Mouse (Mus musculus) liver, adult 2 months (tissue): ENCODE measurements at regions not wholly inside any gene's neighbourhood (a gene's known extent, or its start where the extent isn't known, plus 50 kb on each side); places are given as distances from the start of the nearest gene placed in this dataset.

ENCODE experiments used
- DNase-seq: peaks from one replicate; pipeline ENCODE4 v3.0.0-alpha.2; 2011; ENCODE audit warnings: low read depth, low spot score; ENCODE audit errors: extremely low read depth
- H3K27ac ChIP-seq: fragments of 200-500 bp; replicated peaks from 2 replicates; pipeline ENCODE4 v1.5.1; 2012; ENCODE audit warnings: low read depth, mild to moderate bottlenecking, control low read depth, inconsistent platforms, low read length; ENCODE audit not compliant: insufficient read depth
- H3K27me3 ChIP-seq: fragments of 200-500 bp; 2 replicates; pipeline ENCODE4 v1.6.1; 2012; ENCODE audit warnings: mild to moderate bottlenecking, moderate library complexity, low read length, inconsistent platforms; ENCODE audit not compliant: control insufficient read depth, insufficient read depth
- H3K36me3 ChIP-seq: fragments of 200-500 bp; 2 replicates; pipeline ENCODE4 v1.6.1; 2012; ENCODE audit warnings: low read length, inconsistent platforms; ENCODE audit not compliant: control insufficient read depth, insufficient read depth
- H3K4me1 ChIP-seq: fragments of 200-500 bp; 2 replicates; pipeline ENCODE4 v1.6.1; 2011; ENCODE audit warnings: low read length; ENCODE audit not compliant: control insufficient read depth, insufficient read depth
- H3K4me3 ChIP-seq: fragments of 200-500 bp; 2 replicates; pipeline ENCODE4 v1.5.1; 2011; ENCODE audit warnings: low read depth, mild to moderate bottlenecking, control low read depth, low read length, moderate library complexity; ENCODE audit not compliant: insufficient read depth
- H3K79me2 ChIP-seq: fragments of 200-500 bp; 2 replicates; pipeline ENCODE4 v1.6.1; 2012; ENCODE audit warnings: inconsistent platforms, mild to moderate bottlenecking, low read length, moderate library complexity; ENCODE audit not compliant: control insufficient read depth, insufficient read depth
- H3K9ac ChIP-seq: fragments of 200-500 bp; 2 replicates; pipeline ENCODE4 v1.6.1; 2012; ENCODE audit warnings: low read depth, mild to moderate bottlenecking, control low read depth, inconsistent platforms, low read length
- CTCF ChIP-seq: fragments of 200-500 bp; IDR thresholded peaks from 2 replicates; pipeline ENCODE4 v1.5.1; 2011; ENCODE audit warnings: low read depth, low read length, control low read depth
- POLR2A ChIP-seq: fragments of 200-500 bp; IDR thresholded peaks from 2 replicates; pipeline ENCODE4 v1.6.1; 2011; ENCODE audit warnings: low read length, control low read depth; ENCODE audit not compliant: insufficient read depth; ENCODE audit errors: extremely low read depth
- WGBS: fragments of 180-500 bp; shearing (Covaris S2); methylation state at CpG from one replicate; pipeline ENCODE4 v1.1.7; 2018; 5-methylcytosine and 5-hydroxymethylcytosine counted together

- H3K27ac ChIP-seq: no peak overlapping the region
- H3K4me1 ChIP-seq: no peaks in the 10 kb centered on the region
These were observed 293.5 kb upstream of the Camk1g start for GRCm38 (mm10) chr1:193663587-193663986.

GRCm38 (mm10) chr1:193662166-193662890 is 292.2 kb upstream of the Camk1g start:
- no peak overlapping the region for H3K27ac ChIP-seq
- H3K27me3 ChIP-seq: no peaks in the 10 kb centered on the region
- TF ChIP-seq CTCF: no peak
- no peak for TF ChIP-seq POLR2A
- no peak for DNase-seq
- no peaks in the 10 kb centered on the region for H3K79me2 ChIP-seq
- no peaks in the 10 kb centered on the region for H3K4me1 ChIP-seq
- H3K4me3 ChIP-seq: no peak overlapping the region
- no peak overlapping the region for H3K9ac ChIP-seq
- WGBS: 69% methylated on average over 3 of the region's 3 CpGs
- H3K36me3 ChIP-seq: no peaks in the 10 kb centered on the region

More at GRCm38 (mm10) chr1:193663587-193663986, 293.5 kb upstream of the Camk1g start:
- H3K79me2 ChIP-seq: no peaks in the 10 kb centered on the region
- no peak for TF ChIP-seq POLR2A
- TF ChIP-seq CTCF: no peak
- H3K9ac ChIP-seq: no peak overlapping the region
- 90% methylated on average over 3 of the region's 3 CpGs for WGBS
- no peaks in the 10 kb centered on the region for H3K27me3 ChIP-seq
- no peak overlapping the region for H3K4me3 ChIP-seq
- H3K36me3 ChIP-seq: no peaks in the 10 kb centered on the region
- DNase-seq: no peak

- 69% methylated on average over 4 of the region's 4 CpGs for WGBS
- H3K4me1 ChIP-seq: no peaks in the 10 kb centered on the region
- H3K27ac ChIP-seq: no peak overlapping the region
- H3K27me3 ChIP-seq: no peaks in the 10 kb centered on the region
- DNase-seq: no peak
- H3K36me3 ChIP-seq: no peaks in the 10 kb centered on the region
- no peaks in the 10 kb centered on the region for H3K79me2 ChIP-seq
- H3K4me3 ChIP-seq: no peak overlapping the region
- no peak overlapping the region for H3K9ac ChIP-seq
- TF ChIP-seq CTCF (no peak), POLR2A (no peak)
These were observed 291.3 kb upstream of the Camk1g start for GRCm38 (mm10) chr1:193661377-193661776.

- TF ChIP-seq CTCF (no peak), POLR2A (no peak)
- Histone ChIP-seq H3K4me3 (no peak overlapping the region), H3K36me3 (no peaks in the 10 kb centered on the region), H3K27ac (no peak overlapping the region), H3K79me2 (no peaks in the 10 kb centered on the region), H3K27me3 (no peaks in the 10 kb centered on the region), H3K4me1 (no peaks in the 10 kb centered on the region), H3K9ac (no peak overlapping the region)
- 65% methylated on average over 14 of the region's 14 CpGs for WGBS
- peak; percentile 31 for DNase-seq
These were observed 285.1 kb upstream of the Camk1g start for GRCm38 (mm10) chr1:193655076-193655677.

GRCm38 (mm10) chr1:193650275-193650674 is 280.2 kb upstream of the Camk1g start:
- H3K79me2 ChIP-seq: no peaks in the 10 kb centered on the region
- H3K27me3 ChIP-seq: no peaks in the 10 kb centered on the region
- no peak overlapping the region for H3K4me3 ChIP-seq
- no peaks in the 10 kb centered on the region for H3K36me3 ChIP-seq
- H3K4me1 ChIP-seq: peaks cover 2% of the 10 kb centered on the region; the same call in 1 of the 2 replicates
- no peak overlapping the region for H3K27ac ChIP-seq
- DNase-seq: no peak
- H3K9ac ChIP-seq: no peak overlapping the region
- TF ChIP-seq CTCF (no peak), POLR2A (no peak)

GRCm38 (mm10) chr1:193649400-193649799 is 279.3 kb upstream of the Camk1g start:
- DNase-seq: no peak
- H3K4me1 ChIP-seq: peaks cover 2% of the 10 kb centered on the region; the same call in 1 of the 2 replicates
- H3K36me3 ChIP-seq: no peaks in the 10 kb centered on the region
- no peak overlapping the region for H3K9ac ChIP-seq
- no peaks in the 10 kb centered on the region for H3K79me2 ChIP-seq
- 91% methylated on average over 1 of the region's 1 CpGs for WGBS
- H3K27ac ChIP-seq: no peak overlapping the region
- H3K4me3 ChIP-seq: no peak overlapping the region
- TF ChIP-seq POLR2A (no peak), CTCF (no peak)
- H3K27me3 ChIP-seq: no peaks in the 10 kb centered on the region
